Mouse (Mus musculus): ENCODE data around the gene Dusp14. TPM values are rescaled to one million over a fixed set of nuclear protein-coding genes. Genes with fewer than 3 reads are reported as not detected.

Gene Dusp14
- total and polyA plus RNA-seq, 2 experiments from 2014 or later: 1.4 to 8.2 TPM

- peaks cover 69% of the 10 kb centered on the region for H3K36me3 ChIP-seq (replicated peaks; ENCODE audit: control insufficient read depth, insufficient read depth, low read length)
- H3K4me3 ChIP-seq (ENCODE audit: low read depth, low read length): no peak overlapping the region
- no peaks in the 10 kb centered on the region for H3K27me3 ChIP-seq (ENCODE audit: control insufficient read depth, insufficient read depth, low read length)
- no peak overlapping the region for H3K9ac ChIP-seq (replicated peaks; ENCODE audit: low read depth, low read length)
- DNase-seq (ENCODE audit: low spot score) (no peak), ATAC-seq (ENCODE audit: insufficient read depth, low read depth) (no peak)
- no peaks in the 10 kb centered on the region for H3K9me3 ChIP-seq (replicated peaks; ENCODE audit: control insufficient read depth, low read length)
- H3K4me2 ChIP-seq (ENCODE audit: low read depth, low read length): no peak overlapping the region
- no peaks in the 10 kb centered on the region for H3K4me1 ChIP-seq (ENCODE audit: control insufficient read depth, insufficient read depth)
- WGBS: 90% methylated on average over 6 of the region's 6 CpGs
- TF ChIP-seq EP300 (IDR thresholded peaks at IDR 0.05; ENCODE audit: low read depth): no peak
- no peak for TF ChIP-seq CTCF (IDR thresholded peaks at IDR 0.05; ENCODE audit: low read depth)
- no peak overlapping the region for H3K27ac ChIP-seq (ENCODE audit: low read depth)
These were observed 65.1 kb downstream of the Dusp14 start for GRCm38 (mm10) chr11:84003986-84004385.

- H3K36me3 ChIP-seq (replicated peaks; ENCODE audit: control insufficient read depth, insufficient read depth, low read length): peaks cover 76% of the 10 kb centered on the region
- H3K4me2 ChIP-seq (ENCODE audit: low read depth, low read length): no peak overlapping the region
- H3K9me3 ChIP-seq (replicated peaks; ENCODE audit: control insufficient read depth, low read length): no peaks in the 10 kb centered on the region
- H3K27me3 ChIP-seq (ENCODE audit: control insufficient read depth, insufficient read depth, low read length): no peaks in the 10 kb centered on the region
- WGBS: 94% methylated on average over 3 of the region's 3 CpGs
- no peak for ATAC-seq (ENCODE audit: insufficient read depth, low read depth)
- no peak for TF ChIP-seq CTCF (IDR thresholded peaks at IDR 0.05; ENCODE audit: low read depth)
- no peak for TF ChIP-seq EP300 (IDR thresholded peaks at IDR 0.05; ENCODE audit: low read depth)
- no peak overlapping the region for H3K9ac ChIP-seq (replicated peaks; ENCODE audit: low read depth, low read length)
- no peak for DNase-seq (ENCODE audit: low spot score)
- no peak overlapping the region for H3K4me3 ChIP-seq (ENCODE audit: low read depth, low read length)
- no peak overlapping the region for H3K27ac ChIP-seq (ENCODE audit: low read depth)
- no peaks in the 10 kb centered on the region for H3K4me1 ChIP-seq (ENCODE audit: control insufficient read depth, insufficient read depth)
These were observed 67.8 kb downstream of the Dusp14 start for GRCm38 (mm10) chr11:84001257-84001656.

DNA sequence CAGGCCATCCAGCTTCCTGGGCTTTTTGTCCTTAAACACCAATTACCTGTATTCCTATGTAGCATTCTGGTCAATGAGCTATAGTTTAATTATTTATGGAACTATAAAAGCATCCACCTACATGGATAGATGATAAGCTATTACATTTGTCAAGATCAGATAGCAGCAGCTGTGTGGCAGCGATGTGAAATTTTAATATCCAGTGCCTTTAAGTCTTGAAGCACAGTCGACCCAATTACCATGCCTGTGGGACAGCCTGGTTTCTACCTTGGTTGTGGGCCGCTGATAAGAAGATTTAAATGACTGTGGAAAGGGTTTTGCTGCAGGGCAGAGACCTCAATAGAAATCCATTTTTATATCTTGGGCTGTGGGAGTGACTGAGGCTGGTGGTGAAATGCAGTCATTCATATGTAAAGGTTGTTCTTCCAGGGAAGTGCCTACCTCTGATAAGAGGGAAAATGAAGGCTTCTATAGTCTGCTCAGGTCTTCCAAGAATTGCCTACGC is 69.6 kb downstream of the Dusp14 start:
- WGBS: 82% methylated on average over 4 of the region's 4 CpGs
- ATAC-seq (ENCODE audit: insufficient read depth, low read depth): no peak
- Histone ChIP-seq H3K9ac (replicated peaks; ENCODE audit: low read depth, low read length) (no peak overlapping the region), H3K9me3 (replicated peaks; ENCODE audit: control insufficient read depth, low read length) (no peaks in the 10 kb centered on the region), H3K4me3 (ENCODE audit: low read depth, low read length) (no peak overlapping the region), H3K4me1 (ENCODE audit: control insufficient read depth, insufficient read depth) (no peaks in the 10 kb centered on the region), H3K4me2 (ENCODE audit: low read depth, low read length) (no peak overlapping the region), H3K27me3 (ENCODE audit: control insufficient read depth, insufficient read depth, low read length) (no peaks in the 10 kb centered on the region), H3K36me3 (replicated peaks; ENCODE audit: control insufficient read depth, insufficient read depth, low read length) (peaks cover 76% of the 10 kb centered on the region), H3K27ac (ENCODE audit: low read depth) (no peak overlapping the region)
- TF ChIP-seq CTCF (IDR thresholded peaks at IDR 0.05; ENCODE audit: low read depth) (no peak), EP300 (IDR thresholded peaks at IDR 0.05; ENCODE audit: low read depth) (no peak)
- DNase-seq (ENCODE audit: low spot score): no peak

- no peaks in the 10 kb centered on the region for H3K27me3 ChIP-seq (ENCODE audit: control insufficient read depth, insufficient read depth, low read length)
These were observed 70.1 kb downstream of the Dusp14 start for GRCm38 (mm10) chr11:83998993-83999392.

More at GRCm38 (mm10) chr11:83998993-83999392, 70.1 kb downstream of the Dusp14 start:
- Histone ChIP-seq H3K9ac (replicated peaks; ENCODE audit: low read depth, low read length) (no peak overlapping the region), H3K9me3 (replicated peaks; ENCODE audit: control insufficient read depth, low read length) (no peaks in the 10 kb centered on the region), H3K4me2 (ENCODE audit: low read depth, low read length) (no peak overlapping the region), H3K4me1 (ENCODE audit: control insufficient read depth, insufficient read depth) (no peaks in the 10 kb centered on the region), H3K4me3 (ENCODE audit: low read depth, low read length) (no peak overlapping the region), H3K27ac (ENCODE audit: low read depth) (no peak overlapping the region), H3K36me3 (replicated peaks; ENCODE audit: control insufficient read depth, insufficient read depth, low read length) (peaks cover 76% of the 10 kb centered on the region)
- no peak for TF ChIP-seq CTCF (IDR thresholded peaks at IDR 0.05; ENCODE audit: low read depth)
- TF ChIP-seq EP300 (IDR thresholded peaks at IDR 0.05; ENCODE audit: low read depth): no peak
- no peak for ATAC-seq (ENCODE audit: insufficient read depth, low read depth)
- no peak for DNase-seq (ENCODE audit: low spot score)
- WGBS: 89% methylated on average over 3 of the region's 3 CpGs

Other genes with a start within 250 kb of the Dusp14 start
- not detected in 2 replicates for gene Hnf1b, start 219.2 kb downstream of the Dusp14 start, total RNA-seq (2014; rRNA removed; ENCODE audit: low replicate concordance)
- 0.05 TPM in 1 of 2 replicates, not detected in the other for gene Hnf1b, start 219.2 kb downstream of the Dusp14 start, polyA plus RNA-seq (2015; fragmentation: Nextera tagmentation; extraction: Ambion mirVana)
- gene Ddx52, start 127.2 kb downstream of the Dusp14 start, total RNA-seq (2014; rRNA removed; ENCODE audit: low replicate concordance): 9.4 and 17.1 TPM in 2 replicates
- gene Ddx52, start 127.2 kb downstream of the Dusp14 start, polyA plus RNA-seq (2015; fragmentation: Nextera tagmentation; extraction: Ambion mirVana): 13.9 and 14.9 TPM in 2 replicates
- gene Synrg, start 104.8 kb downstream of the Dusp14 start, total RNA-seq (2014; rRNA removed; ENCODE audit: low replicate concordance): 8.9 and 13.3 TPM in 2 replicates
- gene Synrg, start 104.8 kb downstream of the Dusp14 start, polyA plus RNA-seq (2015; fragmentation: Nextera tagmentation; extraction: Ambion mirVana): 5.0 and 5.6 TPM in 2 replicates
- 2.2 and 4.3 TPM in 2 replicates for gene Tada2a, start 60.3 kb upstream of the Dusp14 start, total RNA-seq (2014; rRNA removed; ENCODE audit: low replicate concordance)
- gene Tada2a, start 60.3 kb upstream of the Dusp14 start, polyA plus RNA-seq (2015; fragmentation: Nextera tagmentation; extraction: Ambion mirVana): 10.3 and 10.4 TPM in 2 replicates
- gene Acaca, start 60.4 kb upstream of the Dusp14 start, total RNA-seq (2014; rRNA removed; ENCODE audit: low replicate concordance): 11.5 and 24.4 TPM in 2 replicates
- 2.5 and 3.0 TPM in 2 replicates for gene Acaca, start 60.4 kb upstream of the Dusp14 start, polyA plus RNA-seq (2015; fragmentation: Nextera tagmentation; extraction: Ambion mirVana)
- not detected in 2 replicates for gene Gm11437, start 98.2 kb upstream of the Dusp14 start, total RNA-seq (2014; rRNA removed; ENCODE audit: low replicate concordance)
- not detected in 2 replicates for gene Gm11437, start 98.2 kb upstream of the Dusp14 start, polyA plus RNA-seq (2015; fragmentation: Nextera tagmentation; extraction: Ambion mirVana)